Mouse (Mus musculus): ENCODE measurements at regions not wholly inside any gene's neighbourhood (a gene's known extent, or its start where the extent isn't known, plus 50 kb on each side); places are given as distances from the start of the nearest gene placed in this dataset.

GRCm38 (mm10) chr2:149467801-149468200 lies 62.9 kb downstream of the Cst10 start:
- no peak for DNase-seq (ENCODE audit: low read depth, low spot score)

- DNase-seq (ENCODE audit: low read depth, low spot score): no peak
These were observed 67.6 kb downstream of the Cst10 start for GRCm38 (mm10) chr2:149472411-149472810.

- no peak for DNase-seq (ENCODE audit: low read depth, low spot score)
These were observed 88.6 kb downstream of the Cst10 start for GRCm38 (mm10) chr2:149493280-149493988.

GRCm38 (mm10) chr2:149512870-149513269 lies 108.0 kb downstream of the Cst10 start:
- no peak for DNase-seq (ENCODE audit: low read depth, low spot score)

- no peak for DNase-seq (ENCODE audit: low read depth, low spot score)
These were observed 119.6 kb downstream of the Cst10 start for GRCm38 (mm10) chr2:149524424-149524823.

- no peak for DNase-seq (ENCODE audit: low read depth, low spot score)
These were observed 138.0 kb downstream of the Cst10 start for GRCm38 (mm10) chr2:149542837-149543236.

- no peak for DNase-seq (ENCODE audit: low read depth, low spot score)
These were observed 140.9 kb downstream of the Cst10 start for GRCm38 (mm10) chr2:149545708-149546107.

- no peak for DNase-seq (ENCODE audit: low read depth, low spot score)
These were observed 141.9 kb downstream of the Cst10 start for GRCm38 (mm10) chr2:149546639-149547200.

GRCm38 (mm10) chr2:149555209-149555608 lies 150.4 kb downstream of the Cst10 start:
- DNase-seq (ENCODE audit: low read depth, low spot score): no peak

- DNase-seq (ENCODE audit: low read depth, low spot score): no peak
These were observed 168.9 kb downstream of the Cst10 start for GRCm38 (mm10) chr2:149573773-149574172.

- no peak for DNase-seq (ENCODE audit: low read depth, low spot score)
These were observed 197.7 kb downstream of the Cst10 start for GRCm38 (mm10) chr2:149602581-149602980.

GRCm38 (mm10) chr2:149613381-149613780 lies 208.5 kb downstream of the Cst10 start:
- no peak for DNase-seq (ENCODE audit: low read depth, low spot score)

- no peak for DNase-seq (ENCODE audit: low read depth, low spot score)
These were observed 209.5 kb downstream of the Cst10 start for GRCm38 (mm10) chr2:149614078-149614939.

GRCm38 (mm10) chr2:149625626-149626025 lies 203.4 kb upstream of the Syndig1 start:
- no peak for DNase-seq (ENCODE audit: low read depth, low spot score)

- no peak for DNase-seq (ENCODE audit: low read depth, low spot score)
These were observed 187.8 kb upstream of the Syndig1 start for GRCm38 (mm10) chr2:149641207-149641606.

- no peak for DNase-seq (ENCODE audit: low read depth, low spot score)
These were observed 177.2 kb upstream of the Syndig1 start for GRCm38 (mm10) chr2:149651829-149652228.

GRCm38 (mm10) chr2:149661086-149661485 lies 167.9 kb upstream of the Syndig1 start:
- no peak for DNase-seq (ENCODE audit: low read depth, low spot score)

- DNase-seq (ENCODE audit: low read depth, low spot score): no peak
These were observed 164.6 kb upstream of the Syndig1 start for GRCm38 (mm10) chr2:149664377-149664776.

- no peak for DNase-seq (ENCODE audit: low read depth, low spot score)
These were observed 162.6 kb upstream of the Syndig1 start for GRCm38 (mm10) chr2:149666412-149666811.

GRCm38 (mm10) chr2:149671870-149672269 lies 157.1 kb upstream of the Syndig1 start:
- no peak for DNase-seq (ENCODE audit: low read depth, low spot score)

- DNase-seq (ENCODE audit: low read depth, low spot score): no peak
These were observed 149.1 kb upstream of the Syndig1 start for GRCm38 (mm10) chr2:149679822-149680459.

- DNase-seq (ENCODE audit: low read depth, low spot score): no peak
These were observed 106.7 kb upstream of the Syndig1 start for GRCm38 (mm10) chr2:149722342-149722741.

Data from retina, adult 2 months (tissue).